Mouse (Mus musculus) thymus, postnatal 36 days (tissue): ENCODE data around the gene Slc19a3.

Experiments used
- DNase-seq, 2 experiments: peaks; one replicate each; pipeline ENCODE4 v3.0.0; 2022; ENCODE audit warnings: mixed read lengths in 2 of 2

Slc19a3 gene

GRCm38 (mm10) chr1:83038109-83038672, at the start of gene Slc19a3:
Slc19a3 (minus strand) TSS chr1:83038448.
- no peak for DNase-seq

- DNase-seq, result no peak
Observed at GRCm38 (mm10) chr1:83084790-83085189, 46.5 kb upstream of the Slc19a3 start.

GRCm38 (mm10) chr1:83077016-83077415, 38.8 kb upstream of the Slc19a3 start:
- DNase-seq, result no peak

DNA sequence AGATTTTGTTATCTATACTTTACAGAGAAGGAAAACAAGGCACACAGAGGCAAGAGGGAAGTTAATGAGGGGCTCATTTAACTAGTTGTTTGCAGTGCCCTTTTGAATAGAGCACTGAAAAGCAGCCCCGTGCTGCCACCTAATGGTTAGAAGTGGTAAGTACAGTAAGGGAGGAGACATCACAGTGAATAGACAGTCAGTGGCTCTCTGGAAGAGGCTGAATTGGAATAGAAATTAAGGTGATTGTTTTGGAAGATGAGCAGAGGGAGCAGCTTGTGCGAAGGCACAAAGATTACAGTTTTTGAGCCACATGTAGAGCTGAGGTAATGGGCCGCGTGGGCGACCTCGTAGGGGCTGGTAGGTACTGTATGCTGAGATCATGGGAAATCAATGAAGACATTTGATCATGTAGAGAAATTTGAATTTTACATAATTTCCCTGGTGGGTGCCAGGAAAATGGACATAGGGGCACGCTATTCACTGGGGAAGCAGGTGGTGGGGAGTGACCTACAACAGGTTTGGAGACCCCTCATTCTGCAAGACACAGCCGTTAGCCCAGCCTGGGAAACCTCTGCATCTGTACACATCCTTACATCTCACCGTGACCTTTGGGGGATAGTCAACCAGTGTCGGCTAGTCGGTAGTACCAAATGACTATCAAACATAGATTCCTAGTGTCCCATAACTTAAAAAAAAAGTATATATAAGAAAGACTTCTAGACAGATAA, 38.1 kb upstream of the Slc19a3 start:
- DNase-seq, result no peak

GRCm38 (mm10) chr1:83075526-83076189, 37.4 kb upstream of the Slc19a3 start:
- no peak for DNase-seq

GRCm38 (mm10) chr1:83067205-83067604, 29.0 kb upstream of the Slc19a3 start:
- no peak for DNase-seq

DNA sequence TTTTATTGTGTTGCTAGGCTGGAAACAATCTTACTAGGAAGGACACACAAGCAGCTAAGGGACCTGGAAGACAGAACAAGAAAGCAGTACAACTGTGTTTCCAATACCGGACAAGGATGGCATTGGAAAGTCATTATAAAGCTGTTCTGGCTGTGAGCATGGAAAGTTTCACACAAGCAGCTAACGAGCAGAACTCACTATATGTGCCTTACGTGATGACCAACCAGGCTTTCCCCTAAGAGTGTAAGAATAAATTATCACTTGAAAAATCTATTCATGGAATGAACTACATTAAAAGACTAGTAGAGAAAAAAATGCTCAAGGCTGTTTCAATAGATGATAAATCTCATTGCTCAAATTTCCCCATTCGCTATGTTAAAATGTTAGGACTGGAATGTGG, 28.3 kb upstream of the Slc19a3 start:
- DNase-seq, result no peak

DNA sequence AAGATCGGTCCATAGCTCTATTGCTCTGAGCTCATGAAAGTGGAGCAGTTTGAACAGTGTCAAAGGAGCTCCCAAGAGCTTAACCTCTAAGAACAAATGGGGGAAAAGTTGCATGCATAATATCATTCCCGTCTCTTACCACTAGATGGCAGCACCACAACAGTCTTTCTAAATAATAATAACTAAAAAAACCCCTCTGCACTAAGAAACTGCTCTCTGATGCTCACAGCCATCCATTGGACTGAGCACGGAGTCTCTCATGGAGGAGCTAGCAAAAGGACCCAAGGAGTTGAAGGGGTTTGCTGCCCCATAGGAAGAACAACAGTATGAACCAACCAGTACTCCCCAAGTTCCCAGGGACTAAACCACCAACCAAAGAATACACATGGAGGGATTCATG, 26.6 kb upstream of the Slc19a3 start:
- no peak for DNase-seq

GRCm38 (mm10) chr1:83060643-83061042, 22.4 kb upstream of the Slc19a3 start, which contains the start of gene Krtap28-13:
Krtap28-13 (plus strand) TSS chr1:83060930.
- no peak for DNase-seq

DNA sequence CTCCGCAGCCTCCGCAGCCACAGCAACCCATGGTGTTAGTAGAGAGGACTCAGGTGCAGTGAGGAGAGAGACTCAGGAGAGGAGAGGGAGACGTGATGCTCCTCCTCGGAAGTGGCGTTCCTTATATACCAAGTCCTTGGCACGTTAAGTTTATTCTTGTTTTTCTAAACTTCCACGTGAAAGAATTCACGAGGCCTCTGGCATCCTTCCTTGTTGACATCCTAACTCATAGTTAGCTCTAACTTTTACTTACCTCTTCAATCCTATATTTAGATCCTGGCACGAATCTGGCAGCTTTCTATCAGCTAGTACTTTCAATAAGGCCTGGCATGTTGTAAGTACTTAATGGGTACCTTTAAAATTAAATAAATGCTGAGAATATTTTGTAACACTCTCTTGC, 21.0 kb upstream of the Slc19a3 start, which contains the start of gene A030005K14Rik:
TSS of gene A030005K14Rik (minus strand) at position 101 of the 400 bp plus-strand sequence.
- no peak for DNase-seq

GRCm38 (mm10) chr1:83058481-83058880, 20.2 kb upstream of the Slc19a3 start:
- no peak for DNase-seq

GRCm38 (mm10) chr1:83044882-83045427, 6.7 kb upstream of the Slc19a3 start, which contains the start of gene Gm47969:
Gm47969 (plus strand) TSS chr1:83044932.
- no peak for DNase-seq

- DNase-seq, result no peak
Observed at GRCm38 (mm10) chr1:83042380-83042779, 4.1 kb upstream of the Slc19a3 start, which contains the start of gene Krtap28-10. Krtap28-10 (minus strand) TSS chr1:83042480.

GRCm38 (mm10) chr1:83039080-83039479, 832 bp upstream of the Slc19a3 start:
- DNase-seq, result no peak

GRCm38 (mm10) chr1:83036892-83037667, 1.2 kb downstream of the Slc19a3 start:
- no peak for DNase-seq

- no peak for DNase-seq
Observed at GRCm38 (mm10) chr1:83034509-83034908, 3.7 kb downstream of the Slc19a3 start.

DNA sequence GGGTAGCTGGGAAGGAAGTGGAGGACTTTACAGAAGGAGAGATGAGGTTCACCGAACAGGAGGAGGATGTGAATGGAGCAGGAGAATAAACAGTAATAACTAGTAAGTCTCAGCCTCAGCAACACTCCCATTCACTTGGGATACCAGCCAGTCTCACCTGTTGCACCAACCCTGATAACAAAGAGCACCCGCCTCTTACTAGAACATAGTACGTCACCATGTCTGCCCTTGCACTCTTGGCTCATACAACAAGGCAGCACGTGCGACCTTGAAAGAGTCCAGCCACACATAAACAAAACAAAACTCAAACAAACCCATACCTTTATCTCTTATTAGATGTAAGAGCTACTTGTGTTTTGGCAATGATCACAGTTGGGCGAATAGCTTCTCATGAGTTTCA, 5.7 kb downstream of the Slc19a3 start:
- DNase-seq, result no peak

DNA sequence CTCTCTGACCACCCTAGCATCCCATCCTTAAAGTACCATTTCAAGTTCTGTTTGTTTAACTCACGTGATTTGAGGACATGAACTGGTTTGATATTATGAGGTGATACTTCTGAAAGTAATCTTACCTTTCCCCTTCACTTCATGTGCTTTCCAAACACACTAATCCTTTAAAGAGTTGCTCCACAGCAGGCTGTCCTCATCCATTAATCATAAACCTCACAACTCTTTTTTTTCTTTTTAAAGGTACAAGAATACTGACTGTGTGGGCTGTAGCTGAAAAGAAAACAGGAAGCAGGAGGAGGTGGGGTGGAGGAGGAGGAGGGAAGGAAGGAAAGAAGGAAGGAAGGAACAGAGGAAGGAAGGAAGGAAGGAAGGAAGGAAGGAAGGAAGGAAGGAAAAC, 6.3 kb downstream of the Slc19a3 start:
- DNase-seq, result no peak

GRCm38 (mm10) chr1:83016556-83016955, 21.7 kb downstream of the Slc19a3 start:
- DNase-seq, result no peak

GRCm38 (mm10) chr1:83015329-83015879, 22.8 kb downstream of the Slc19a3 start:
- no peak for DNase-seq

GRCm38 (mm10) chr1:83014477-83014876, 23.8 kb downstream of the Slc19a3 start:
- no peak for DNase-seq

DNA sequence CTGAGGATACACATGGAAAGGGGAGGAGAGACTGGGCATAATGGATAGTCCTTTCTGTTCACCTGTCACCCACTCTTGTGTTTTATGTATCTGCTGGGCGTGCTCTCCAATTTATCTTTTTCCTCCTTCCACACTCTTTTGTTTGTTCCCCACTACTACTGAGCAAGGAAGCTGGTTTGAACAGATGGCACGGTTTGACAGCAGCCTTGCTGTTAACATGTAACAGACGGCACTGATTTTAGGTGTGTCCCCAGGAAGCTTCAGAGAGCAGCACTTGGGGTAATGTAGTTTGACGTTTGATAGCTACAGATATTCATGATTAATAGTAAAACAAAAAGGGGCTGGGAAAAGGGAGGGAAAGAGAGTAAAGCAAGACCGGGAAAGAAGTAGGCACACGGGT, 30.8 kb downstream of the Slc19a3 start:
- DNase-seq, result no peak
